Mouse (Mus musculus): Measurements from ENCODE around the gene Pex11b.

DNA sequence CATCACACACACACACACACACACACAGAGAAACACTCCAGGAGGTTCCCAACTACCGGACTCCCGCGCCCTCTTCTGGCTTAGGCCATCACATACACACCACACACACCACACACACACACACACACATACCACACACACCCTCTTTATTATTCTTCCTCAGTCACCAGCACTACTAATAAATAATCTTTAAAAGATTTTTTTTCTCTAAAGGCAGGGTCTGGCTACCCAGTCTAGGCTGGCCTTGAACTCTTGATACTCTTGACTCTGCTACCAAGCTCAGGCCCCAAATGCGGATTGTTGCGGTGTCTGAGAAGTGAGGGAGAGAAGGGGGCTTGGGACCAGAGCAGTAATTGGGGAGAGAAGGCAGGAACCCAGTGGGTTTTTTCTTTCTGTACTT, 40.3 kb upstream of the Pex11b start:
- no peak for TF ChIP-seq CTCF (IDR thresholded peaks at IDR 0.05; ENCODE audit: control insufficient read depth, insufficient read depth, insufficient replicate concordance, low read depth, low read length)
- no peak for TF ChIP-seq POLR2A (IDR thresholded peaks at IDR 0.05; ENCODE audit: control insufficient read depth, low read depth, low read length)

All from testis, adult 2 months (tissue).